Mouse (Mus musculus) cerebellum, adult (tissue): ENCODE results near the gene Zfp383.
"Not testable (repeated sequence)": the region's sequence is repeated elsewhere in the genome, so short reads cannot be mapped to it uniquely, and the experiment has no call there.

Experiments
- ATAC-seq: cut with Nextera tagmentation; 2 replicates; pipeline ENCODE4 v1.9.2; 2017; ENCODE audit warnings: mild to moderate bottlenecking, moderate library complexity, mixed read lengths; ENCODE audit not compliant: insufficient number of reproducible peaks, low FRiP score, low TSS enrichment

Gene Zfp383

DNA sequence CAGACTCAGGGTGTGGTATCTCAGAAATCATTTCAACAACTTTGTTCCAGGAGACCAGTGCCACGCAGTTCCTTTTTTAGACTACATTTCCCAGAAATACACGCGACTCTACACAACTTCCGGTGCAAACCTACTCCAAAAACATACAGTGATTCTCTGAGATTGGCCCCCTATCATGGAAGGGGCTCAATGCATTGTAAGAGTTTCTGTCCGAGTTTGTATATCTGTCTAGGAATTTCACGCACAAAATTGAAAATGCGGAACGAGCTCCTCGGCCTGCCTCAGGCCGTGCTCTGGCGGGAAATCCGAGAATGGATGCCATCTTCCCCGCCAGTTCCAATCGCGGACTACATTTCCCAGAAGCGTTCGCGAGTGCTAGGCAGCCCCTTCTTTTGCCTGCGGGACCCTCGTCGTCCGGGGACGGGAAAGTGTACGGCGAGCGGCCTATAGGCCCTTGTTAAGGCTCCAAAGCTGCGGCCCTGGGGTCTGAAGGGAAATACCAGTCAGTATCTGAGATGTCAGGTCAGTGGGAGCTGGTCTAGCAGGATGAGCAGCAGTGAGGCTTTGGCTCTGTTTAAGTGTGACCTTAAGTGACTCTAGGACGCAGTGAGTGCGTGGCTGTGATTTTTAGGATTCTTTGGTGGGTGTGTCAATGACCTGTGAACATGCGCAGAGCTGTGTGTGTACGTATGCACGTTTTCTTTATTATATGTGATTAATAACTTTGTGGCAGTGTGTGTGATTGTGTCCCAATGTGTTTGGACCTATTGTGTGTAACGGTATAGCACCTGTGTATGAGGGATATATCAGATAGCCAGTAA lies at the start of gene Zfp383:
Zfp383 (plus strand) TSS at position 94 of the 821 bp plus-strand sequence.
- peak; percentile 59; the same call in 1 of the 2 replicates for ATAC-seq

DNA sequence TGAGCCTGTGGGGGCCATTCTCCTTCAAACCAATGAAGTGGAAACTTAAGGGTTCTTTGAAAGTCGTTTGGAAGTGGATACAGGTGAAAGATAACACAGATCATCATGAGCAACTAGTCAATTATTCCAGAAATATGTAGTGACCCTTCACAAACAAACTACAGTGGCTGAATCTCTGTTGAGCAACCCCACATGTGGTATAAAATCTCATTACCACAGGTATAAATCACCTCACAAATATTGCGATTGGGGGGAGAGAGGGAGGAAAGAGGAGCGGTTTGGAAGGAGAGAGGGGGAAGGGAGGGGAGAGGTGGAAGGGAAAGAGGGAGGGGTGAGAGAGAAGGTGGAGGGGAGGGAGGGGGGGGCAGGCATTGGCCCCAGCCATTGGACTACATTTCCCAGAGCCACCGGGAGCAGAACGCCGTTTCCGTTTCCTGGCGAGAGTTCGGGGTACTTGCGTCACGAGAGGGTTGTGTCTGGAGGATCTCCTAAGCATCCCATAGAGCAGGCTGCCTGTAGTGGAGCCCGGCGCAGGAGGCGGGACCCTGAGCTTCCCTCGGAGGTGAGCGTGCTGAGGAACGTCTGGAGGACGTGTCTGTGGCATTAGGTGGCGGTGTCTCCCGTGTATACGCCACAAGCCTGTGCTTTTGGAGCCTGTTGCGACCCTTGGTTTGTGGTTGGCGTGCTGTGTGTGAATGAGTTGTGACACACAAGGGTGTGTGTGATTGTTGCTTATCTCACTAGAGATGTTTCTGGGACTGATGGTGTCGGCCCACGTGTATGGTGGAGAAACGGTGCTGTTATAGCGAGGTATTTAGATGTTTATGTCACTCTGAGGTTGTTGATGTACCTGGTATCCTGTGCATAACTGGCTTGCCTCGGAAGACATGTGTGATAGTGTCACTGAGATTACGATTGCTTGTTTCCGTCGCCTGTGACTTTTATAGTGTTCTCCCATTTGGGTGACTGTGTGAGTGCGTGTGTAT lies 48.2 kb upstream of the Zfp383 start, which contains the start of gene Zfp420:
Zfp420 (plus strand) TSS at position 448 of the 986 bp plus-strand sequence.
- ATAC-seq, result peak; percentile 99

DNA sequence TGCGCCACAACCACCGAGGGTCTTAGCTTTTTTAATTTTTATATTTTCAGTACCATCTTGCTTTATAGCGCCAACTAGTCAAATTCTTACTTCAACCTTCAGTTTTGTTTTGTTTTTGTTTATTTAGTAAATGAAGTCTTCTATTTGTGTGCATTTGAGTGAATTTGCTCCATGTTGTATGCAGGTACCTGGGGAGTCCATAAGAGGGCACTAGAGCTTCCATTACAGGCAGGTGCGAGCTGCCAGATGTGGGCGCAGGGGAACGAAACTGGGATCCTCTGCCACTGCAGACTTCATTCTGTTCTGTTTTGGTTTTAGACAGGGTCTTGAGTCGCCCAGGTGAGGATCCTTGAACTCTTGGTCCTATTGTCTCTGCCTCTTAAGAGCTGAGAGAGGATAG lies 46.4 kb upstream of the Zfp383 start:
- ATAC-seq, result no peak

DNA sequence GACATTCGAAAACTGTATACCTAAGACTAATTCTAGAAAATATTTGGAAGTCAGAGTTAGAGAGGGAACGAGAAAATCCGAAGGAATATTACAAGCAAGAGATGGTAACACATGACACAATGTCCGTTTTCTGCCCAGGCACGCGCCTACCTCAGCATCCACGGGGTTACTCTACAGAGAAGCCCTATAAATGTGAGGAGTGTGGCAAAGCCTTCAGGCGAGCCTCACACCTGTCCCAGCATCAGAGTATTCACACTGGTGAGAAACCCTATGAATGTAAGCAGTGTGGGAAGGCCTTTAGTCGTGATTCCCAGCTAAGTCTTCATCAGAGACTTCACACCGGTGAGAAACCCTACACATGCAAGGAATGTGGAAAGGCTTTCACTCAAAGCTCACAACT lies 33.8 kb upstream of the Zfp383 start:
- ATAC-seq, result no peak

DNA sequence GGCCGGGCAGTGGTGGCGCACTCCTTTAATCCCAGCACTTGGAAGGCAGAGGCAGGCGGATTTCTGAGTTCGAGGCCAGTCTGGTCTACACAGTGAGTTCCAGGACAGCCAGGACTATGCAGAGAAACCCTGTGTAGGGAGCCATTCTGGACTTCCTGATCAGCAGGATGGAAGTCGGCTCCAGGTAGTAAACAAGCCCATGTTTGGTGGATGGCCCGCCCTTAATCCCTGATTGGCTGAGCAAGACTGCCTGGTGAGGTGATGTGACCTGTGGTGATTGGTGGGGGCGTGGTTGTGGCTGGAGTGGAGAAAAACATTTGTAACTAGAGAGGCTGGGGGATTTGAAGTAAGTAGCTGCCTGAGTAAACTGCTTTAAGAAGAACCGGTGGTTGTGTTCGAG lies 30.5 kb upstream of the Zfp383 start:
- ATAC-seq, result not testable (repeated sequence)

DNA sequence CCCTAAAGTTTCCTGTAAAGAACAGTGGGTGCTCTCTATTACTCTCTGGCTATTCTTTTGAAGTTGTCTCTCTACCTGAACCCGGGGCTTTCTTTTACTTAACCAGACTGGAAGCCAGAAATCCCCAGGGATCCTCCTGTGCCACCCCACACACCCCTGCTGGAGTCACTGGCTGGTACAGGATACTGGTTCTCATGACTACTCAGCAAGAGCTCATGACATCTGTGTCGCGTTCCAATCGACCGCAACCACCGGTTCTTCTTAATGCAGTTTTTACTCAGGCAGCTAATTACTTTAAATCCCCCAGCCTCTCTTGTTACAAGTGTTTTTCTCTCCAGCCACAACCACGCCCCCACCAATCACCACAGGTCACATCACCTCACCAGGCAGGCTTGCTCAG lies 28.0 kb upstream of the Zfp383 start:
- ATAC-seq, result no peak

DNA sequence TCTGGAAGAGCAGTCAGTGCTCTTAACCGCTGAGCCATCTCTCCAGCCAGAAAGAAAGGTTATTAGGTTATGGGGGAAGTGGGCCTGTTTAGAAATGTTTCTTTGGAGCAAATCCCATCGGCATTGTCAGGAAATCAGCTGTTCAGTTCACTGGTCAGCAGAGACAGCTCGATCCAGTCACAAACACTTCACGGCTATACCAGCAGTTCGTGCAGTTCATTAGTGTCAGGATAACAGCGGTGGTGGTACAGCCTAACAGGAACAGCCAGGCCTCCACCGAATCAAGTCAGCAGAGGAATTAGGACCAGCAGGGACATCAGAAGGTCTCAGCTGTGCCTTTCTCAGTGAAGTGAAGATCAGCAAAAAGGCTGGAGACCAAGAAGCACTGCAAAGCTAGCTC lies 27.1 kb upstream of the Zfp383 start:
- ATAC-seq, result no peak

DNA sequence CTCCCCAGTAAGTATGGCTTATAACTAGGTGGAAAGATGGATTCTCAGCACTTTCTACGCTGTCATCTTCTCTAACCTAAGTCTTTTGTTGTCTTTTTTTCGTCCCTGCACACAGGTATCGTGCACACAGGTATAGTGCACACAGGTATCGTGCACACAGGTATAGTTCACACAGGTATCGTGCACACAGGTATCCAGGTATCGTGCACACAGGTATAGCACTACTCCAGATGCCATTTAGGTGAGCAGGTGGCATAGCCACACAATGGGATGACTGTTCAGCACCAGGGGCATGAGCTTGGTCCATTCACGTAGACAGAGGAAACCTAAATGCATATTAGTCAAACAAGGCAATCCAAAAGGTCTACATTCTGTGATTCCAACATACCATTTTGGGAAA lies 17.5 kb upstream of the Zfp383 start:
- no peak for ATAC-seq

DNA sequence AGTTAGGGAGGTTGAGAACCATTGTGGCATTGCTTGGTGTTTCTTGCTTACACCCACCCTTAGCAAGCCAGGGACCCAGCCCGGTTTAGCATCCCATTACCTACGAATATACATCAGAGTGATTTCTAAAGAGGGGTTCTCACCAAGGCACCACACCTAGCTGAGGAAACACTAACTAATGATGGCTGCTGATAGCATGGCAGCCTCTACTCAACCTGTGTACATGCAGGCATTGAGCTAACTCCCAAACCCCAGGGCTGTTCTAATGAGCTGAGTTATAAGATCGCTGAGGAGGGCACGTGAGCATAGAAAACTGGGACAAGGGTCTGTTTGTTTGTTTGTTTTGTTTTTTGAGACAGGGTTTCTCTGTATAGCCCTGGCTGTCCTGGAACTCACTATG lies 15.3 kb upstream of the Zfp383 start:
- ATAC-seq, result no peak

DNA sequence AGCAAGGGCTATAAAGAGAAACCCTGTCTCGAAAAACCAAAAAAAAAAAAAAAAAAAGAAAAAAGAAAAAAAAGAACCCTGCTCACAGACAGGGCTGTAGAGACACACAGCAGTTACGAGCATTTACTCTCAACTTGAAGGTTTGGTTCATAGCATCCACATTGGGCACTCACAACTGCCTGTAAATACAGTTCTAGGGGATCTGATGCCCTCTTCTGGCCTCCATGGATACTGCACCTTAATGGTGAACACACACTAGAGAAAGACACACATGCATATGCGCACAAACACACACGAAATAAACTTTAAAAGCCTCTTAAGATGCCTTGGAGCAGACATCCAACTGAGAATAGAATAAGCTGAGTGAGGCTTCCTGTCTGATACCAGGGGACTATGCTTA lies 9.7 kb upstream of the Zfp383 start:
- no peak for ATAC-seq

DNA sequence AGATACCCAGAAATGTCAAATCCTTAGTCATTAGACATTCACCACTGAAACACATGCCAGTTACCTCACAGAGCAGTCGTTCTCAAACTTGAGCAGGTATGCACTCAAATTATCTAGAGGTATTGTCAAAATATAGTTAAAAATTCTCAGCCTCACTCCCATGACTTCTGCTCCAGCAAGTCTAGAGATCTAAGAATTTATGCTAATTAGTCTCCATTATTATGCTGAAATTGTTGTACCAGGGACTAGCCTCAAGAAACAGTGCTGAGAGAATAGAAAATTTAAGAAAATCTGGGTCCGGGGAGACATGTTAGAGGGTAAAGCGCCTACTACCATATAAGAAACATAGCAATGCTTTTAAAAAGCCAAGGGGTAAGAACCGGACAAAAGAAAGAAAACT lies 3.9 kb upstream of the Zfp383 start:
- ATAC-seq, result no peak

DNA sequence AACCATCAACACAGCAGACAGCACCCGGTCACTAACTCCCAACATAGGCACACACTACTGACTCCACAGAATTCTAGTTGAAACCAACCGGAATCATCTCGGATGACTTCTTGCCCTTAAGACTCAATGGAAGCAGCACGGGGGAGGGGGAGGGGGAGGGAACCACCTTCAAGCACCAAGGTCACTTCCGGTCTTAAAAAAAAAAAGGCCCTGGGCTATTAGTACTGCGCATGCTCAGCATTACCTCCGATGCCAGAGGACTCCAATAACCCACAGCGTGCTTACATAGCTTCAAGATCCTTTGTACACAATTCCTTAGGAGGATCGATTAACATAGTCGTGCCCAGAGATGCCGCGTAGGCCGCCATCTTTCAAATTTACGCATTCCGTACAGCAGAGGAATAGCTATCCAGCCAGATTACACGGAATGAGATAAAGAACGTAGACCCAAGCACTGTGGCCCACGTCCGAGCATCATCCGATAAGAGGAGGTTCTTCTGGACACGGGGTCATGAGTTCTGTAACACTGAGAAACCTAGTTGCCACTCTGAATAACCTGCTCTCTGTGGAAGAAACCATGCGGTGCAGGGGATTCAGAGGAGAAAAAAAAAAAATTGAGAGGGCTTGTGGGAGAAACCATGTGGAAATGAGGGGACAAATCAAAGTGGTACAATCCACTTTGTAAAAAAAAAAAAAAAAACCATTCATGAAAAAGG lies 1.9 kb upstream of the Zfp383 start, which contains the start of gene Zfp27:
Zfp27 (minus strand) TSS at position 607 of the 716 bp plus-strand sequence.
- peak; percentile 83 for ATAC-seq

DNA sequence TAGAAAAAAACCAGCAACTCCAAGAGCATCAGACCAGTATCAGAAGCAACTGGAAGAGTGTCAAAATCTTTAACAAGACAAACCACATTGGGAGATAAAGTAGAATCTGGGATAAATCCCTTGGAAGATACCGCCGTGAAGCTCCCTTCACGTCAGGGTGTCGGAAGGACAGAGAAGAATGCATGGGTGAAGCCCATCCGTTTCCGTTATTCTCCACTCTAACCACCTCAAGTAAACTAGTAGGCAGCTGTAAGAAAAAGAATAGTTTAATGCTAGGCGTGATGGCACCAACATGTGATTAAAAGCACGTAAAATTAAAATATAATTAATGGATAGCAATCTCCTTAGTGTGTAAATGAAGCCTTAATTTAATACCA lies 1.4 kb upstream of the Zfp383 start:
- ATAC-seq, result no peak

DNA sequence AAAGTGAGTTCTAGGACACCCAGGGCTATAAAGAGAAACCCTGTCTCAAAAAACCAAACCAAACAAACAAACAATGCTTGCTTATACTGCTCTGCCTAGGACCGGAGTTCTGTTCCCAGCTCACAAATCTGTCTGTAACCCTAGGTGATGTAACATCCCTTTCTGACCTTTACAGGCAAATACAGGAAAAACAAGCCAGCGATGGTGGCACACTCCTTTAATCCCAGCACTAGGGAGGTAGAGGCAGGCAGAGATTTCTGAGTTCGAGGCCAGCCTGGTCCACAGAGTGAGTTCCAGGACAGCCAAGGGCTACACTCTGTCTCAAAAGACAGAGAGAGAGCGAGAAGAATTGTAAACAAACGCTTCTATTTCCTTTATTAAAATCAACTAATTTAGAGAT lies 817 bp upstream of the Zfp383 start:
- no peak for ATAC-seq

DNA sequence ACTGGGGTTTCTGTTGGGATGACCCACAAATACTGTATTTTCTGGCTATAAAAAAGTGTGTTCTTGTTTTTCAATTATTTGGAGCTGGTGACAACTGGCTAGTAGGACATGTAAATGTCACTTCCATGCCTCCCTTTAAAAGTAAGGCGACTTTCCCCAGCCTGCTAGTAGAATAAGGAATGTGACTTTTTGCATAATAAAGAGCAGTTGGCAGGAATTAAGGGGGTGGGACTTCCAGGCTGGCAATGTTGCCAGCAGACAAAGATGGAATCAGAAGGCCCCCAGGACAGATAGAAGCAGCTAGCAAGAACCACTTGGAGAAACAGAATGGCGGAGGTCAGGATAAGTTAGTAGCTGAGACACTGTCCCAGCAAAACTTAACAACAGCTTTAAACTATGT lies 2.2 kb downstream of the Zfp383 start:
- no peak for ATAC-seq

DNA sequence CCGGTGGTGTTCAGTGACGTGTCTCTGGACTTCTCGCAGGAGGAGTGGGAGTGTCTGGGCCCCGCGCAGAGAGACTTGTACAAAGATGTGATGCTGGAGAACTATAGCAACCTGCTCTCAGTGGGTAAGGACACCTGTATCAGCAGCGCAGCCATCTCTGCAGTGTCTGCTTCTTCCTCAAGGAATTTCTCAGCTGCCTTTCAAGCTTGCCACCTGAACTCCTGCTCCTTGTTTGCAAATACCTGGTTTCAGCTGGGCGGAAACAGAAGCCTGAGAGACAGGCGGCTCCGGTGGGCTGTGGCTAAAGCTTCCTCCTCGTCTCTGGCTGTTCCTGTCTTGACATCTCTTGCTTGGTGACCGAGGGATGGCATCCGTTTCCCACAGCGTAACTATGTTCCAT lies 4.1 kb downstream of the Zfp383 start:
- ATAC-seq, result no peak

DNA sequence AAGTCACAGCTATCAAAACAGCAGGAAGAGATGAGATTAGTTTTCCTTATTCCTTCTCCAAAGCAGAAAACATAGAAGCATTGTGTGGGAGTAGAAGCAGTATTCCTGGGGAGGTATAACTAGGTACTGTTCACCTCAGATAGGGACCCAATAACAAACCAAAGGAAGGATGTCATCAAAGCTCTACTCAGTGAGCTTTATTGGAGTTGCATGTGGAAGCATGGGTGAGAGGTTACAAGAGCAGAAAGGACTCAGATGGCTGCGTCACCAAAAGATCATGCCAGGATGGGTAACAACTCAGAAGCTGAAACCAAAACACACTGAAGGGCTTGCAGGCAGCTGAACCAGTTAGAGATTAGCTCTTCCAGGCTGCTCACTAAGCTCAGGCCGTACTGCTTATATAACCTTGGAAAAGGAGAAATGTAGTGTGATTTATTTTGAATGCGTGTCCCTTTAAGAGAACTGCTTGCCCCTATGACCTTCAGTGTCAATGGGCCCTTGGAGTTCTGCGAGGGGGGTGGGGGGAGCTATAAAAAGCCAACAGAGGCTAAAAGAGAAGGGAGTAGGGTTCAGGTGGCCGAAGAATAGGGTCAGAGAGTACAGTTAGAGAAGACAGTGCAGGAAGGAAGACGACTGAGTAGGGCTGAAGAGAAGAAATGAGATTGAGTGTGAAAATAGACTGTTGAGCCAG lies 9.5 kb downstream of the Zfp383 start:
- no peak for ATAC-seq

DNA sequence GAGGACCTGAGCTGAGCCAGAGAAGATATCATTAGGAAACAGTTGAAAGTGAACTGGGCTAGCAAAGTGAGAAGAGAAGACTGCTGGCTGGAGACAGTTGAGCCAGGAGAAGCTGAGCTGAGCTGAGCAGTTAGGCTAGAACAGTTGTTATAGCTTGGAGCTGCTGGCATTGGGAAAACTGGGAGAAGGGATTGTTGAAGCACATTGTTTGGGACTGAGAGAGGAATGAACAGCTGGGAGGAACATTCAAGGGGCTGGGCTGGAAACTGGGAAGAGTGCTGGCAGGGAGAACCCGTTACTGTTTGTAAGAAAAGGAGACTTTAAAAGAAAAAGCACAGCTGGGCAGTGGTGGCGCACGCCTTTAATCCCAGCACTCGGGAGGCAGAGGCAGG lies 10.0 kb downstream of the Zfp383 start:
- ATAC-seq, result no peak

DNA sequence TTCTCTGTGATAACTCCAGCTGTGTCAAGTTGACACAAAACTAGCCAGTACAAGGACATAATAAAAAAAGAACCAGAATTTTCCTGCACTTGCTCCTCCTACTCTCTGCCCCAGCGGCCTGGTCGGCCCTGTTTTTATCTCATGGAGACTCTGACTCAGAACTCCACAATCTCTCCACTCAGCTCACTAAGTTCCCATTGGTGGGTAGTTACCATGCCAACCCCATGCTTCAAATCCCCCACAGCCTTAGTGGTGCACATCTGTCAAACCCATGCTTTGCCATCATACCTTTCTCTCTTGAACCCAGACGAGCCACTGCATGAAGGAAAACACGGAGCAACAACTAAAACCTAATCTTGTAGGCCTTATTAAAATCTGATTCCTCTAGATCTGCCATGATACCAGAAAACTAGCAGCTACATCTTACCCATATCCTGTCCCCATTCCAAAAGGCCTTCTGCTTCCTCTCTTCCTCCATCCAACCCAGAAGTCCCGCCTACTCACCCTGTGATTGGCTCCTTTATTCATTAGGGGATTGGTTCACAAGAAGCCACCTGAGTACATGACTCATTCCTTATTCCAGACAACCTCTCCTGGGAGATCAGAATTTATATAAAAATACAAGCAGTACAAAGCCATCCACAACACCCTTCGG lies 13.5 kb downstream of the Zfp383 start:
- no peak for ATAC-seq
